Mouse (Mus musculus): Measurements from ENCODE around the gene Ung. TPM values are rescaled to one million over a fixed set of nuclear protein-coding genes. Genes with fewer than 3 reads are reported as not detected.

The Ung gene
- total and polyA plus RNA-seq, 2 experiments: 2.4 to 5.0 TPM

DNA sequence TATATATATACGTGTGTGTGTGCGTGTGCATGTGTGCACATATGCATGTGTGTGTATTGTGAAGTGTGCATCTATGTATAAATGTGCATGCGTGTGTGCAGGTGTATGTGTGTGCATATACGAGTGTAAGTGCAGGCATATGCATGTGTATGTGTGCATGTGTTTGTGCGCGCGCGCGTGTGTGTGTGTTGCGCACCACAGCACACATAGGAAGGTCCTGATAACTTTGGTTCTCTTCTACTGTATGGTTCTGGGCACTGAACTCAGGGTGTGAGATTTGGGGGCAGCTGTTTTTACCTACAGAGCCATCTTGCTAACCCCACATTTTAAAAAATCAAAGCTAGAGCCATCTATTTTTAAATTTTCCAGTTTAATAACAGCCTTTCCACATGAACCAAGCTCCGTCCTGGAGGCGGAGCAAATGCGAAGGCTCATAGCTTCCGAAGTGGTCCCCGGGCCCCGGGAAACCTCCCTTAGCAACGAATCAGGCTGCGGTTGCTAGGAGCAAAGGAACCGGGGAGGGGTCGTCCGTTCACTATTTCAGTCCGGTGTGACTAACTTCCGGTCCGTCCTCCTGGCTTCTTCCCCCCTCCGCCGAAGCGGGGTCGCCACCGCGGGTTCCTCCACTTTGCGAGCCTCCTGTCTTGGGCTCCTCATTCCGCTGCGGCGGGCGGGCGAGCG lies 30.3 kb upstream of the Ung start:
- Histone ChIP-seq H3K36me3 (ENCODE audit: control insufficient read depth, insufficient read depth, low read length) (no peaks in the 10 kb centered on the region), H3K9ac (ENCODE audit: low read depth, low read length) (peak overlapping the region; percentile 99), H3K4me1 (ENCODE audit: control insufficient read depth, insufficient read depth, low read length) (peaks cover 6% of the 10 kb centered on the region; the same call in 1 of the 2 replicates), H3K27me3 (ENCODE audit: control insufficient read depth, insufficient read depth, low read length) (no peaks in the 10 kb centered on the region), H3K4me3 (ENCODE audit: insufficient read depth, low read depth, low read length) (peak overlapping the region; percentile 90), H3K27ac (replicated peaks; ENCODE audit: insufficient read depth, low read depth, low read length) (no peak overlapping the region), H3K79me2 (ENCODE audit: control insufficient read depth, insufficient read depth, low read length) (peaks cover 13% of the 10 kb centered on the region; the same call in 1 of the 2 replicates)
- DNase-seq (ENCODE audit: extremely low read depth, low read depth, low spot score): peak; percentile 71
- TF ChIP-seq POLR2A (IDR thresholded peaks at IDR 0.05; ENCODE audit: extremely low read depth, insufficient read depth, low read length): no peak
- no peak for TF ChIP-seq CTCF (IDR thresholded peaks at IDR 0.05; ENCODE audit: low read depth, low read length)
- 10% methylated on average over 35 of the region's 37 CpGs for WGBS

DNA sequence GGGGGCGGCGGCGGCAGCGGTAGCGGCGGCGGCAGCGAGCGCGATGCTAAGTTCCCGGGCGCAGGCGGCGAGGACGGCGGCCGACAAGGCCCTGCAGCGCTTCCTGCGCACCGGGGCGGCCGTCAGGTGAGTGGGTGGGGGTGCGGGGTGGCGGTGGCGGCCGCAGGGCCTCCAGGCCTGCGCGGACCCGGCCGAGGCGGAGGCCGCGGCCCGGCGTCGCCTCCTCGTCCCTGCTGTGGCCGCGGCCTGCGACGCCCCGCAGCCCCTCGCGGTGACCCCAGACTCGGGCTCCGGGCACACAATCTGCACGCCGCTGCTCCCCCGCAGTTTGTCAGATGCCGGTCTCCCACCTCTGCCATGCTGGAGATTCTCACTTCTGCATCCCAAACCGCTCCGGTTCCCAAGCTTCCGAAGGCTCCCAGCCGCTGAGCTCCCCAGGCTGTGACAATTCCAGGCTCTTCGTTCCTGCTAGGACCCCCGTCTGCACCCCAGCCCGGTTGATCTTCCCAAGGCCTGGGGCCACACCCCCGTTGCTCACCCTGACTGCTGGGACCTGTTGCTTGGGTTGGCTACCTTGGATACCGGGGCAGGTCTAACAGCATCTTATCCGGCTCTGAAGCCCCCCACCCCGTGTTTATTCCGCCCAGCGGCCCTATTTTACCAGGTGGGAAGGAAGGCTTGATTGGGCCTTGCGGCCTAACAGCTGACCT lies 29.6 kb upstream of the Ung start:
- WGBS: 3% methylated on average over 43 of the region's 64 CpGs
- no peak for DNase-seq (ENCODE audit: extremely low read depth, low read depth, low spot score)
- H3K36me3 ChIP-seq (ENCODE audit: control insufficient read depth, insufficient read depth, low read length): no peaks in the 10 kb centered on the region

DNA sequence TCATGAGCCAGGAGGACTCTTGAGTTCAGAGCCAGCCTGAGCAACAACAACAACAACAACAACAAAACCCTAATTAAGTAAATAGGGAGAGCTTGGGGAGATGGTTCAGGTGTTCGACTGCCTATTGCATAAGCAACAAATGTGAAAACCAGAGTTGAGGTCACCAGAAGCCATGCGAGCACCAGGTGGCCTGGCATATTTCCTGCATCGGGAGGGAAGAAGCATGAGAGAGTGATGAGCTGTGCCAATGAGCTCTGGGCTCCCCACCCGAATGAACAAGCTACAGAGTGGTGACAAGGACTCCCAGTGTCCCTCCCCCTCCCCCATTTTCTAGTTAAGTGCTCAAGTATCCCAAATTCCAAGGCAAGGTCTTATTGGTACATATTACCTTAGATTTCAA lies 28.3 kb upstream of the Ung start:
- no peak for TF ChIP-seq CTCF (IDR thresholded peaks at IDR 0.05; ENCODE audit: low read depth, low read length)
- TF ChIP-seq POLR2A (IDR thresholded peaks at IDR 0.05; ENCODE audit: extremely low read depth, insufficient read depth, low read length): no peak
- 71% methylated on average over 4 of the region's 4 CpGs for whole genome bisulfite sequencing

More for the DNA sequence above, 29.6 kb upstream of the Ung start:
- peak overlapping the region; percentile 99 for H3K9ac ChIP-seq (ENCODE audit: low read depth, low read length)
- H3K27ac ChIP-seq (replicated peaks; ENCODE audit: insufficient read depth, low read depth, low read length): no peak overlapping the region
- TF ChIP-seq CTCF (IDR thresholded peaks at IDR 0.05; ENCODE audit: low read depth, low read length) (no peak), POLR2A (IDR thresholded peaks at IDR 0.05; ENCODE audit: extremely low read depth, insufficient read depth, low read length) (no peak)
- peak overlapping the region; percentile 90 for H3K4me3 ChIP-seq (ENCODE audit: insufficient read depth, low read depth, low read length)
- peaks cover 6% of the 10 kb centered on the region; the same call in 1 of the 2 replicates for H3K4me1 ChIP-seq (ENCODE audit: control insufficient read depth, insufficient read depth, low read length)
- peaks cover 13% of the 10 kb centered on the region; the same call in 1 of the 2 replicates for H3K79me2 ChIP-seq (ENCODE audit: control insufficient read depth, insufficient read depth, low read length)
- H3K27me3 ChIP-seq (ENCODE audit: control insufficient read depth, insufficient read depth, low read length): no peaks in the 10 kb centered on the region

GRCm38 (mm10) chr5:114102807-114103206 lies 27.4 kb upstream of the Ung start:
- 86% methylated on average over 1 of the region's 1 CpGs for WGBS

More for the DNA sequence above, 28.3 kb upstream of the Ung start:
- H3K36me3 ChIP-seq (ENCODE audit: control insufficient read depth, insufficient read depth, low read length): no peaks in the 10 kb centered on the region
- H3K9ac ChIP-seq (ENCODE audit: low read depth, low read length): no peak overlapping the region
- no peak overlapping the region for H3K4me3 ChIP-seq (ENCODE audit: insufficient read depth, low read depth, low read length)
- DNase-seq (ENCODE audit: extremely low read depth, low read depth, low spot score): no peak
- no peaks in the 10 kb centered on the region for H3K27me3 ChIP-seq (ENCODE audit: control insufficient read depth, insufficient read depth, low read length)
- H3K27ac ChIP-seq (replicated peaks; ENCODE audit: insufficient read depth, low read depth, low read length): no peak overlapping the region
- H3K4me1 ChIP-seq (ENCODE audit: control insufficient read depth, insufficient read depth, low read length): peaks cover 6% of the 10 kb centered on the region; the same call in 1 of the 2 replicates
- peaks cover 13% of the 10 kb centered on the region; the same call in 1 of the 2 replicates for H3K79me2 ChIP-seq (ENCODE audit: control insufficient read depth, insufficient read depth, low read length)

DNA sequence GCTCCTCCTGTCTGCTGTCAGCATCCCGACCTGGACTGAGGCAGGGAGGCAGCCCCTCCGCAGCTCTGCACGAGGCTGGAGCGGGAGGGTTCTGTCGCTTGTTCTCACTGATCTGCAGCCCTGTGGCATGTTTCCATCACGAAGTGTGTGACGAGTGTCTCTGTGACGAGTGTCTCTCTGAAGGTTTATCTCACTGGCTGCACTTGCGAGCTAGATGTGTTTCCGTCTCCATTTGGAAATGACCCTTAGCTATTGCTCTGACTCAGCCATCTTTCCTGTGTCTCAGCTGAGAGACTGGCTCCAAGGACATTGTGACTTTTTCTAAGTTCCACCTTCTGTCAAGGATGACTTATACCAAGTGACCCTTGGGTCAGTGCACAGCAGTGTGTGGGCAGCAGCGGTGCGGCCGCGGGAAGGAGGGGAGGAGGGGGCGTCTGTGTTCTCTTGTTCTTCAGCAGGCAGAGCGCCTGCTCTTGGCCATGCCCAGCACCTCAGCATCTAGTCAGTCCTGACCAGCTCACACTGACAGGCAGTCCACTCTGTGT lies 23.7 kb upstream of the Ung start:
- Histone ChIP-seq H3K79me2 (ENCODE audit: control insufficient read depth, insufficient read depth, low read length) (no peaks in the 10 kb centered on the region; the same call in 1 of the 2 replicates), H3K4me1 (ENCODE audit: control insufficient read depth, insufficient read depth, low read length) (no peaks in the 10 kb centered on the region), H3K9ac (ENCODE audit: low read depth, low read length) (no peak overlapping the region), H3K27me3 (ENCODE audit: control insufficient read depth, insufficient read depth, low read length) (no peaks in the 10 kb centered on the region), H3K4me3 (ENCODE audit: insufficient read depth, low read depth, low read length) (no peak overlapping the region), H3K27ac (replicated peaks; ENCODE audit: insufficient read depth, low read depth, low read length) (no peak overlapping the region), H3K36me3 (ENCODE audit: control insufficient read depth, insufficient read depth, low read length) (peaks cover 12% of the 10 kb centered on the region; the same call in 1 of the 2 replicates)
- no peak for DNase-seq (ENCODE audit: extremely low read depth, low read depth, low spot score)
- TF ChIP-seq POLR2A (IDR thresholded peaks at IDR 0.05; ENCODE audit: extremely low read depth, insufficient read depth, low read length) (no peak), CTCF (IDR thresholded peaks at IDR 0.05; ENCODE audit: low read depth, low read length) (no peak)
- 85% methylated on average over 16 of the region's 16 CpGs for WGBS

More at GRCm38 (mm10) chr5:114102807-114103206, 27.4 kb upstream of the Ung start:
- Histone ChIP-seq H3K27ac (replicated peaks; ENCODE audit: insufficient read depth, low read depth, low read length) (no peak overlapping the region), H3K4me3 (ENCODE audit: insufficient read depth, low read depth, low read length) (no peak overlapping the region), H3K4me1 (ENCODE audit: control insufficient read depth, insufficient read depth, low read length) (peaks cover 6% of the 10 kb centered on the region; the same call in 1 of the 2 replicates), H3K36me3 (ENCODE audit: control insufficient read depth, insufficient read depth, low read length) (no peaks in the 10 kb centered on the region), H3K27me3 (ENCODE audit: control insufficient read depth, insufficient read depth, low read length) (no peaks in the 10 kb centered on the region), H3K79me2 (ENCODE audit: control insufficient read depth, insufficient read depth, low read length) (peaks cover 13% of the 10 kb centered on the region; the same call in 1 of the 2 replicates), H3K9ac (ENCODE audit: low read depth, low read length) (no peak overlapping the region)
- TF ChIP-seq POLR2A (IDR thresholded peaks at IDR 0.05; ENCODE audit: extremely low read depth, insufficient read depth, low read length) (no peak), CTCF (IDR thresholded peaks at IDR 0.05; ENCODE audit: low read depth, low read length) (no peak)
- DNase-seq (ENCODE audit: extremely low read depth, low read depth, low spot score): no peak

All from liver, adult 2 months (tissue).